8 mouse cellular contexts compared by ENCODE assay signal in genomic region chr11:97662893-97663527, GRCm38 (mm10). TPM values are rescaled to one million over a fixed set of nuclear protein-coding genes. Genes with fewer than 3 reads are reported as not detected.
A peak's percentile ranks its signal among the peaks of the same experiment; 100 is the strongest.
DNase-seq lines count a peak whose midpoint lies in the region; ATAC-seq and TF ChIP-seq lines count a peak whose summit lies in the region.

Gene Mllt6, plus strand, starts transcription at chr11:97663414.

- H3K9me3 ChIP-seq in ES-E14 (ENCODE audit: control insufficient read depth, insufficient read depth, low read depth, low read length) = no peaks in the 10 kb centered on the region
- no peaks in the 10 kb centered on the region for H3K9me3 ChIP-seq in forebrain, embryonic 15.5 days
- H3K9me3 ChIP-seq in lung, embryonic 16.5 days (ENCODE audit: control insufficient read depth, low read length) = no peaks in the 10 kb centered on the region

- H3K4me1 ChIP-seq in ES-E14 (ENCODE audit: control insufficient read depth in 2 of 2, insufficient read depth in 2 of 2, low read length in 2 of 2, poor library complexity in 1 of 2) = peaks cover 6 to 15% of the 10 kb centered on the region in 2 experiments; a peak in 3 of 4 replicates
- peaks cover 48% of the 10 kb centered on the region for H3K4me1 ChIP-seq in forebrain, embryonic 15.5 days
- peaks cover 41% of the 10 kb centered on the region for H3K4me1 ChIP-seq in lung, embryonic 16.5 days (replicated peaks; ENCODE audit: control insufficient read depth, insufficient read depth, low read length)

- in situ Hi-C loops in ES-E14 (cut with MboI; ENCODE audit: low sequenced_read_pairs in 2 of 2, unreplicated experiment in 2 of 2) = no loop called here

- ATAC-seq in forebrain, embryonic 15.5 days (replicated peaks) = peak; percentile 58
- ATAC-seq in lung, embryonic 16.5 days (ENCODE audit: low read depth) = peak; percentile 56

- no peak for DNase-seq in ES-E14 (ENCODE audit: low read depth, low spot score)
- DNase-seq in brain, embryonic 14.5 days (ENCODE audit: low read depth) = peak; percentile 95
- DNase-seq in heart, postnatal 4 days = peak; percentile 83
- peak; percentile 68 to 74 for DNase-seq in layer of hippocampus, adult 2 months (ENCODE audit: low spot score in 2 of 2)
- peak; percentile 75 for DNase-seq in retina, adult 2 months (ENCODE audit: low read depth, low spot score)
- peak; percentile 57 for DNase-seq in urinary bladder, adult 2 months (ENCODE audit: low spot score)

- H3K27ac ChIP-seq in ES-E14 (ENCODE audit: insufficient read depth, low read depth, low read length, poor library complexity, severe bottlenecking) = peak within 1 kb of the TSS; percentile 100
- H3K27ac ChIP-seq in forebrain, embryonic 15.5 days (replicated peaks) = peak within 1 kb of the TSS; percentile 81
- H3K27ac ChIP-seq in layer of hippocampus, adult 2 months = peak within 1 kb of the TSS; percentile 92
- peak within 1 kb of the TSS; percentile 98 for H3K27ac ChIP-seq in lung, embryonic 16.5 days (ENCODE audit: low read length)

- H3K4me2 ChIP-seq in forebrain, embryonic 15.5 days (replicated peaks) = peak within 1 kb of the TSS; percentile 70
- peak within 1 kb of the TSS; percentile 74 for H3K4me2 ChIP-seq in lung, embryonic 16.5 days (ENCODE audit: low read depth, low read length)

- WGBS in forebrain, embryonic 15.5 days = 0% methylated on average over 8 of the region's 76 CpGs
- WGBS in lung, embryonic 16.5 days = 0% methylated on average over 15 of the region's 76 CpGs

- H3K4me3 ChIP-seq in ES-E14 (ENCODE audit: insufficient read depth in 1 of 2, low read depth in 1 of 2, low read length in 2 of 2, poor library complexity in 1 of 2, severe bottlenecking in 1 of 2) = peak within 1 kb of the TSS; percentile 86 to 91
- peak within 1 kb of the TSS; percentile 94 for H3K4me3 ChIP-seq in forebrain, embryonic 15.5 days
- H3K4me3 ChIP-seq in layer of hippocampus, adult 2 months = peak within 1 kb of the TSS; percentile 76
- peak within 1 kb of the TSS; percentile 87 for H3K4me3 ChIP-seq in lung, embryonic 16.5 days (ENCODE audit: low read length)

- TF ChIP-seq CTCF in brain, embryonic 14.5 days (IDR thresholded peaks at IDR 0.05; ENCODE audit: borderline replicate concordance, extremely low read depth, insufficient read depth, insufficient read length) = no peak
- no peak for TF ChIP-seq CTCF in layer of hippocampus, adult 2 months (conservative IDR thresholded peaks at IDR 0.05)

- peaks cover 17% of the 10 kb centered on the region for H3K27me3 ChIP-seq in forebrain, embryonic 15.5 days
- H3K27me3 ChIP-seq in lung, embryonic 16.5 days (ENCODE audit: control insufficient read depth, insufficient read depth, low read depth, low read length) = peaks cover 7% of the 10 kb centered on the region

- TF ChIP-seq POLR2A in brain, embryonic 14.5 days (IDR thresholded peaks at IDR 0.05; ENCODE audit: borderline replicate concordance, extremely low read depth, insufficient read depth, insufficient read length, poor library complexity, severe bottlenecking) = peak; percentile 51; the same call in 1 of the 2 replicates

- peaks cover 22% of the 10 kb centered on the region for H3K36me3 ChIP-seq in ES-E14 (ENCODE audit: control insufficient read depth, insufficient read depth, low read length, poor library complexity, severe bottlenecking)
- H3K36me3 ChIP-seq in forebrain, embryonic 15.5 days = peaks cover 19% of the 10 kb centered on the region; the same call in 1 of the 2 replicates
- H3K36me3 ChIP-seq in lung, embryonic 16.5 days (ENCODE audit: control insufficient read depth, insufficient read depth, low read length) = peaks cover 19% of the 10 kb centered on the region

- H3K9ac ChIP-seq in ES-E14 (ENCODE audit: insufficient read depth, low read depth, low read length, poor library complexity, severe bottlenecking) = peak within 1 kb of the TSS; percentile 96
- H3K9ac ChIP-seq in forebrain, embryonic 15.5 days (replicated peaks) = peak within 1 kb of the TSS; percentile 76
- peak within 1 kb of the TSS; percentile 92 for H3K9ac ChIP-seq in lung, embryonic 16.5 days (ENCODE audit: low read length)

TF ChIP-seq in ES-E14, 5 proteins besides CTCF, POLR2A, EP300 and RAD21:
- TF ChIP-seq HCFC1 (IDR thresholded peaks at IDR 0.05; ENCODE audit: borderline replicate concordance, insufficient read depth, low read length) (no peak), MAFK (IDR thresholded peaks at IDR 0.05; ENCODE audit: insufficient read depth, low read depth, low read length) (no peak), ZC3H11A (IDR thresholded peaks at IDR 0.05; ENCODE audit: borderline replicate concordance, low read depth, low read length) (no peak), CHD2 (IDR thresholded peaks at IDR 0.05; ENCODE audit: low read depth, low read length) (no peak), ZNF384 (IDR thresholded peaks at IDR 0.05; ENCODE audit: low read depth, low read length) (no peak)
TF ChIP-seq in ES-E14: peak in this region for 0.

RNA-seq across cellular contexts. Expression of gene Mllt6, which starts in this region (rescaled TPM):
- total RNA-seq in ES-E14 (2012; rRNA removed) = 113 and 142 TPM in 2 replicates
- 40.8 and 49.6 TPM in 2 replicates for polyA plus RNA-seq in brain, embryonic 14.5 days (2012; rRNA removed)
- polyA plus RNA-seq in forebrain, embryonic 15.5 days (2015; fragmentation: Nextera tagmentation; extraction: Ambion mirVana) = 4.3 and 4.7 TPM in 2 replicates
- 10 to 100 TPM; 50.2 to 51.1 TPM for total RNA-seq in heart, postnatal 4 days (2021)
- total RNA-seq in layer of hippocampus, adult 2 months (2021) = 100 to 1,000 TPM; 122 to 124 TPM
- 3.4 and 4.0 TPM in 2 replicates for polyA plus RNA-seq in lung, embryonic 16.5 days (2015; fragmentation: Nextera tagmentation; extraction: Ambion mirVana)
- polyA plus RNA-seq in urinary bladder, adult 2 months (2012; rRNA removed) = 30.2 and 37.2 TPM in 2 replicates
